Mouse (Mus musculus): ENCODE results near the gene Serp2. TPM values are rescaled to one million over a fixed set of nuclear protein-coding genes. Genes with fewer than 3 reads are reported as not detected.

Gene Serp2
- total and polyA plus RNA-seq, 2 experiments from 2014 or later = 199 to 271 TPM

- Histone ChIP-seq H3K9ac (replicated peaks; ENCODE audit: low read length, poor library complexity, severe bottlenecking) (no peak overlapping the region), H3K4me3 (ENCODE audit: low read depth, low read length) (no peak overlapping the region), H3K27ac (ENCODE audit: low read depth, low read length) (no peak overlapping the region), H3K36me3 (ENCODE audit: insufficient read depth, low read length) (peaks cover 4% of the 10 kb centered on the region; the same call in 1 of the 2 replicates), H3K4me2 (ENCODE audit: low read depth, low read length, poor library complexity, severe bottlenecking) (no peak overlapping the region), H3K9me3 (ENCODE audit: low read length) (no peaks in the 10 kb centered on the region), H3K4me1 (ENCODE audit: insufficient read depth, low read length) (0 out of 2 replicates have a peak, but pooled peaks cover 3% of the 10 kb centered on the region), H3K27me3 (ENCODE audit: insufficient read depth, low read length) (no peaks in the 10 kb centered on the region)
- TF ChIP-seq CTCF (IDR thresholded peaks at IDR 0.05) = no peak
- DNase-seq (ENCODE audit: low spot score) (no peak), ATAC-seq (ENCODE audit: low FRiP score) (no peak)
- 93% methylated on average over 20 of the region's 20 CpGs for WGBS
Observed at GRCm38 (mm10) chr14:76527030-76527719, 29.5 kb downstream of the Serp2 start.

GRCm38 (mm10) chr14:76526467-76526866 lies 30.2 kb downstream of the Serp2 start:
- no peak overlapping the region for H3K27ac ChIP-seq (ENCODE audit: low read depth, low read length)
- H3K4me3 ChIP-seq (ENCODE audit: low read depth, low read length) = no peak overlapping the region
- no peaks in the 10 kb centered on the region for H3K27me3 ChIP-seq (ENCODE audit: insufficient read depth, low read length)
- no peaks in the 10 kb centered on the region for H3K9me3 ChIP-seq (ENCODE audit: low read length)
- 0 out of 2 replicates have a peak, but pooled peaks cover 3% of the 10 kb centered on the region for H3K4me1 ChIP-seq (ENCODE audit: insufficient read depth, low read length)
- DNase-seq (ENCODE audit: low spot score) = no peak
- H3K9ac ChIP-seq (replicated peaks; ENCODE audit: low read length, poor library complexity, severe bottlenecking) = no peak overlapping the region
- TF ChIP-seq CTCF (IDR thresholded peaks at IDR 0.05) = no peak
- WGBS = 87% methylated on average over 6 of the region's 6 CpGs
- H3K36me3 ChIP-seq (ENCODE audit: insufficient read depth, low read length) = peaks cover 2% of the 10 kb centered on the region; the same call in 1 of the 2 replicates
- H3K4me2 ChIP-seq (ENCODE audit: low read depth, low read length, poor library complexity, severe bottlenecking) = no peak overlapping the region
- ATAC-seq (ENCODE audit: low FRiP score) = no peak

GRCm38 (mm10) chr14:76523344-76523743 lies 33.3 kb downstream of the Serp2 start:
- Histone ChIP-seq H3K9ac (replicated peaks; ENCODE audit: low read length, poor library complexity, severe bottlenecking) (no peak overlapping the region), H3K27ac (ENCODE audit: low read depth, low read length) (no peak overlapping the region), H3K27me3 (ENCODE audit: insufficient read depth, low read length) (no peaks in the 10 kb centered on the region), H3K4me2 (ENCODE audit: low read depth, low read length, poor library complexity, severe bottlenecking) (no peak overlapping the region), H3K4me1 (ENCODE audit: insufficient read depth, low read length) (no peaks in the 10 kb centered on the region), H3K36me3 (ENCODE audit: insufficient read depth, low read length) (no peaks in the 10 kb centered on the region), H3K9me3 (ENCODE audit: low read length) (no peaks in the 10 kb centered on the region), H3K4me3 (ENCODE audit: low read depth, low read length) (no peak overlapping the region)
- ATAC-seq (ENCODE audit: low FRiP score) = no peak
- no peak for TF ChIP-seq CTCF (IDR thresholded peaks at IDR 0.05)
- no peak for DNase-seq (ENCODE audit: low spot score)
- WGBS = 89% methylated on average over 1 of the region's 1 CpGs

- WGBS = 86% methylated on average over 3 of the region's 3 CpGs
- ATAC-seq (ENCODE audit: low FRiP score) = no peak
Observed at GRCm38 (mm10) chr14:76521308-76521707, 35.4 kb downstream of the Serp2 start.

GRCm38 (mm10) chr14:76520606-76521005 lies 36.1 kb downstream of the Serp2 start:
- H3K4me3 ChIP-seq (ENCODE audit: low read depth, low read length) = no peak overlapping the region
- ATAC-seq (ENCODE audit: low FRiP score) (no peak), DNase-seq (ENCODE audit: low spot score) (no peak)
- H3K9me3 ChIP-seq (ENCODE audit: low read length) = no peaks in the 10 kb centered on the region
- no peak overlapping the region for H3K4me2 ChIP-seq (ENCODE audit: low read depth, low read length, poor library complexity, severe bottlenecking)
- no peaks in the 10 kb centered on the region for H3K27me3 ChIP-seq (ENCODE audit: insufficient read depth, low read length)
- no peaks in the 10 kb centered on the region for H3K36me3 ChIP-seq (ENCODE audit: insufficient read depth, low read length)
- no peaks in the 10 kb centered on the region for H3K4me1 ChIP-seq (ENCODE audit: insufficient read depth, low read length)
- H3K9ac ChIP-seq (replicated peaks; ENCODE audit: low read length, poor library complexity, severe bottlenecking) = no peak overlapping the region
- no peak overlapping the region for H3K27ac ChIP-seq (ENCODE audit: low read depth, low read length)
- no peak for TF ChIP-seq CTCF (IDR thresholded peaks at IDR 0.05)
- WGBS = 24% methylated on average over 4 of the region's 4 CpGs

More at GRCm38 (mm10) chr14:76521308-76521707, 35.4 kb downstream of the Serp2 start:
- DNase-seq (ENCODE audit: low spot score) = no peak
- Histone ChIP-seq H3K9ac (replicated peaks; ENCODE audit: low read length, poor library complexity, severe bottlenecking) (no peak overlapping the region), H3K36me3 (ENCODE audit: insufficient read depth, low read length) (no peaks in the 10 kb centered on the region), H3K9me3 (ENCODE audit: low read length) (no peaks in the 10 kb centered on the region), H3K4me3 (ENCODE audit: low read depth, low read length) (no peak overlapping the region), H3K4me1 (ENCODE audit: insufficient read depth, low read length) (no peaks in the 10 kb centered on the region), H3K4me2 (ENCODE audit: low read depth, low read length, poor library complexity, severe bottlenecking) (no peak overlapping the region), H3K27ac (ENCODE audit: low read depth, low read length) (no peak overlapping the region), H3K27me3 (ENCODE audit: insufficient read depth, low read length) (no peaks in the 10 kb centered on the region)
- TF ChIP-seq CTCF (IDR thresholded peaks at IDR 0.05) = no peak

GRCm38 (mm10) chr14:76518217-76518616 lies 38.5 kb downstream of the Serp2 start:
- H3K36me3 ChIP-seq (ENCODE audit: insufficient read depth, low read length) = no peaks in the 10 kb centered on the region
- DNase-seq (ENCODE audit: low spot score) (no peak), ATAC-seq (ENCODE audit: low FRiP score) (no peak)
- WGBS = 85% methylated on average over 5 of the region's 5 CpGs
- no peak overlapping the region for H3K9ac ChIP-seq (replicated peaks; ENCODE audit: low read length, poor library complexity, severe bottlenecking)
- H3K4me2 ChIP-seq (ENCODE audit: low read depth, low read length, poor library complexity, severe bottlenecking) = no peak overlapping the region
- H3K9me3 ChIP-seq (ENCODE audit: low read length) = no peaks in the 10 kb centered on the region
- H3K27me3 ChIP-seq (ENCODE audit: insufficient read depth, low read length) = no peaks in the 10 kb centered on the region
- H3K4me1 ChIP-seq (ENCODE audit: insufficient read depth, low read length) = 0 out of 2 replicates have a peak, but pooled peaks cover 3% of the 10 kb centered on the region
- H3K4me3 ChIP-seq (ENCODE audit: low read depth, low read length) = no peak overlapping the region
- no peak overlapping the region for H3K27ac ChIP-seq (ENCODE audit: low read depth, low read length)
- no peak for TF ChIP-seq CTCF (IDR thresholded peaks at IDR 0.05)

Measured in midbrain, postnatal 0 days (tissue).